Mouse (Mus musculus): ENCODE data around the gene Leng8. TPM values are rescaled to one million over a fixed set of nuclear protein-coding genes. Genes with fewer than 3 reads are reported as not detected.

The Leng8 gene
- polyA plus RNA-seq, 1 experiment from 2014 or later: 66.7 TPM

GRCm38 (mm10) chr7:4144046-4144445 lies 7.2 kb downstream of the Leng8 start:
- DNase-seq (ENCODE audit: low spot score): no peak
- no peaks in the 10 kb centered on the region for H3K27me3 ChIP-seq (ENCODE audit: control insufficient read depth, insufficient read depth, low read length)
- H3K27ac ChIP-seq: no peak overlapping the region
- H3K9me3 ChIP-seq (ENCODE audit: control insufficient read depth, low read length): no peaks in the 10 kb centered on the region
- peaks cover 89% of the 10 kb centered on the region for H3K36me3 ChIP-seq (replicated peaks; ENCODE audit: control insufficient read depth, insufficient read depth)
- H3K4me3 ChIP-seq (replicated peaks; ENCODE audit: low read length): no peak overlapping the region
- 95% methylated on average over 13 of the region's 13 CpGs for WGBS
- H3K9ac ChIP-seq: no peak overlapping the region
- no peak overlapping the region for H3K4me2 ChIP-seq (replicated peaks)
- peaks cover 9% of the 10 kb centered on the region for H3K4me1 ChIP-seq (replicated peaks; ENCODE audit: control insufficient read depth, insufficient read depth, low read length)
- ATAC-seq (ENCODE audit: low FRiP score): no peak

- no peaks in the 10 kb centered on the region for H3K9me3 ChIP-seq (ENCODE audit: control insufficient read depth, low read length)
- H3K4me1 ChIP-seq (replicated peaks; ENCODE audit: control insufficient read depth, insufficient read depth, low read length): peaks cover 13% of the 10 kb centered on the region
- DNase-seq (ENCODE audit: low spot score) (no peak), ATAC-seq (ENCODE audit: low FRiP score) (no peak)
- no peaks in the 10 kb centered on the region for H3K27me3 ChIP-seq (ENCODE audit: control insufficient read depth, insufficient read depth, low read length)
- H3K9ac ChIP-seq: no peak overlapping the region
- whole genome bisulfite sequencing: 95% methylated on average over 20 of the region's 20 CpGs
- peaks cover 80% of the 10 kb centered on the region for H3K36me3 ChIP-seq (replicated peaks; ENCODE audit: control insufficient read depth, insufficient read depth)
- H3K27ac ChIP-seq: no peak overlapping the region
- H3K4me2 ChIP-seq (replicated peaks): no peak overlapping the region
- no peak overlapping the region for H3K4me3 ChIP-seq (replicated peaks; ENCODE audit: low read length)
These were observed 8.1 kb downstream of the Leng8 start for GRCm38 (mm10) chr7:4144766-4145551.

GRCm38 (mm10) chr7:4145552-4146190 lies 8.8 kb downstream of the Leng8 start:
- no peak overlapping the region for H3K4me2 ChIP-seq (replicated peaks)
- WGBS: 66% methylated on average over 6 of the region's 6 CpGs

GRCm38 (mm10) chr7:4146241-4147180 lies 9.7 kb downstream of the Leng8 start:
- ATAC-seq (ENCODE audit: low FRiP score) (no peak), DNase-seq (ENCODE audit: low spot score) (no peak)
- H3K4me1 ChIP-seq (replicated peaks; ENCODE audit: control insufficient read depth, insufficient read depth, low read length): peaks cover 28% of the 10 kb centered on the region
- no peak overlapping the region for H3K4me3 ChIP-seq (replicated peaks; ENCODE audit: low read length)
- no peak overlapping the region for H3K9ac ChIP-seq
- no peak overlapping the region for H3K4me2 ChIP-seq (replicated peaks)
- H3K36me3 ChIP-seq (replicated peaks; ENCODE audit: control insufficient read depth, insufficient read depth): peaks cover 65% of the 10 kb centered on the region
- no peak overlapping the region for H3K27ac ChIP-seq
- no peaks in the 10 kb centered on the region for H3K9me3 ChIP-seq (ENCODE audit: control insufficient read depth, low read length)
- 93% methylated on average over 22 of the region's 23 CpGs for WGBS
- H3K27me3 ChIP-seq (ENCODE audit: control insufficient read depth, insufficient read depth, low read length): peaks cover 13% of the 10 kb centered on the region

More at GRCm38 (mm10) chr7:4145552-4146190, 8.8 kb downstream of the Leng8 start:
- Histone ChIP-seq H3K27ac (no peak overlapping the region), H3K9me3 (ENCODE audit: control insufficient read depth, low read length) (no peaks in the 10 kb centered on the region), H3K9ac (no peak overlapping the region), H3K4me1 (replicated peaks; ENCODE audit: control insufficient read depth, insufficient read depth, low read length) (peaks cover 20% of the 10 kb centered on the region), H3K4me3 (replicated peaks; ENCODE audit: low read length) (no peak overlapping the region), H3K27me3 (ENCODE audit: control insufficient read depth, insufficient read depth, low read length) (peaks cover 4% of the 10 kb centered on the region; the same call in 1 of the 2 replicates), H3K36me3 (replicated peaks; ENCODE audit: control insufficient read depth, insufficient read depth) (peaks cover 73% of the 10 kb centered on the region)
- ATAC-seq (ENCODE audit: low FRiP score) (no peak), DNase-seq (ENCODE audit: low spot score) (peak; percentile 48)

GRCm38 (mm10) chr7:4147371-4147770 lies 10.5 kb downstream of the Leng8 start:
- Histone ChIP-seq H3K4me2 (replicated peaks) (no peak overlapping the region), H3K4me3 (replicated peaks; ENCODE audit: low read length) (no peak overlapping the region), H3K9me3 (ENCODE audit: control insufficient read depth, low read length) (no peaks in the 10 kb centered on the region), H3K4me1 (replicated peaks; ENCODE audit: control insufficient read depth, insufficient read depth, low read length) (peaks cover 29% of the 10 kb centered on the region), H3K36me3 (replicated peaks; ENCODE audit: control insufficient read depth, insufficient read depth) (peaks cover 56% of the 10 kb centered on the region), H3K27me3 (ENCODE audit: control insufficient read depth, insufficient read depth, low read length) (peaks cover 20% of the 10 kb centered on the region), H3K9ac (no peak overlapping the region), H3K27ac (no peak overlapping the region)
- ATAC-seq (ENCODE audit: low FRiP score): no peak
- no peak for DNase-seq (ENCODE audit: low spot score)
- WGBS: 94% methylated on average over 20 of the region's 20 CpGs

- no peaks in the 10 kb centered on the region for H3K9me3 ChIP-seq (ENCODE audit: control insufficient read depth, low read length)
- no peak overlapping the region for H3K4me3 ChIP-seq (replicated peaks; ENCODE audit: low read length)
- peaks cover 51% of the 10 kb centered on the region for H3K36me3 ChIP-seq (replicated peaks; ENCODE audit: control insufficient read depth, insufficient read depth)
- ATAC-seq (ENCODE audit: low FRiP score): no peak
- no peak overlapping the region for H3K4me2 ChIP-seq (replicated peaks)
- no peak overlapping the region for H3K27ac ChIP-seq
- WGBS: 86% methylated on average over 4 of the region's 4 CpGs
- DNase-seq (ENCODE audit: low spot score): no peak
- H3K27me3 ChIP-seq (ENCODE audit: control insufficient read depth, insufficient read depth, low read length): peaks cover 20% of the 10 kb centered on the region
- no peak overlapping the region for H3K9ac ChIP-seq
- peaks cover 29% of the 10 kb centered on the region for H3K4me1 ChIP-seq (replicated peaks; ENCODE audit: control insufficient read depth, insufficient read depth, low read length)
These were observed 11.0 kb downstream of the Leng8 start for GRCm38 (mm10) chr7:4147836-4148235.

- H3K9me3 ChIP-seq (ENCODE audit: control insufficient read depth, low read length): no peaks in the 10 kb centered on the region
- WGBS: 28% methylated on average over 18 of the region's 18 CpGs
- peak overlapping the region; percentile 92 for H3K27ac ChIP-seq
- peak overlapping the region; percentile 93 for H3K4me2 ChIP-seq (replicated peaks)
- DNase-seq (ENCODE audit: low spot score) (no peak), ATAC-seq (ENCODE audit: low FRiP score) (peak; percentile 38)
- peaks cover 29% of the 10 kb centered on the region for H3K4me1 ChIP-seq (replicated peaks; ENCODE audit: control insufficient read depth, insufficient read depth, low read length)
- H3K9ac ChIP-seq: peak overlapping the region; percentile 84
- H3K36me3 ChIP-seq (replicated peaks; ENCODE audit: control insufficient read depth, insufficient read depth): peaks cover 44% of the 10 kb centered on the region
- H3K4me3 ChIP-seq (replicated peaks; ENCODE audit: low read length): peak overlapping the region; percentile 70
- peaks cover 25% of the 10 kb centered on the region for H3K27me3 ChIP-seq (ENCODE audit: control insufficient read depth, insufficient read depth, low read length)
These were observed 11.7 kb downstream of the Leng8 start for GRCm38 (mm10) chr7:4148341-4149208.

- ATAC-seq (ENCODE audit: low FRiP score) (peak; percentile 79), DNase-seq (ENCODE audit: low spot score) (peak; percentile 73)
- peak overlapping the region; percentile 93 for H3K4me2 ChIP-seq (replicated peaks)
- peak overlapping the region; percentile 92 for H3K27ac ChIP-seq
- peaks cover 35% of the 10 kb centered on the region for H3K36me3 ChIP-seq (replicated peaks; ENCODE audit: control insufficient read depth, insufficient read depth)
- peaks cover 31% of the 10 kb centered on the region for H3K27me3 ChIP-seq (ENCODE audit: control insufficient read depth, insufficient read depth, low read length)
- under 1% methylated on average over 64 of the region's 64 CpGs for WGBS
- H3K4me1 ChIP-seq (replicated peaks; ENCODE audit: control insufficient read depth, insufficient read depth, low read length): peaks cover 29% of the 10 kb centered on the region
- peak overlapping the region; percentile 70 for H3K4me3 ChIP-seq (replicated peaks; ENCODE audit: low read length)
- no peaks in the 10 kb centered on the region for H3K9me3 ChIP-seq (ENCODE audit: control insufficient read depth, low read length)
- peak overlapping the region; percentile 84 for H3K9ac ChIP-seq
These were observed 12.6 kb downstream of the Leng8 start for GRCm38 (mm10) chr7:4149209-4150054.
